Mouse (Mus musculus): ENCODE data around the gene Tes. TPM values are rescaled to one million over a fixed set of nuclear protein-coding genes. Genes with fewer than 3 reads are reported as not detected.

Gene Tes
- polyA plus RNA-seq (2015; fragmentation: Illumina TruSeq; extraction: RNeasy Lipid Tissue Mini Kit (QIAGEN cat#74804); ENCODE audit: low read depth, low replicate concordance) = 2.4 TPM

GRCm38 (mm10) chr6:17064936-17065790 is at the start of gene Tes:
Tes (plus strand) TSS chr6:17065149.

Other genes starting within 250 kb of the Tes start
- gene Tfec, start 166.7 kb upstream of the Tes start, polyA plus RNA-seq (2015; fragmentation: Illumina TruSeq; extraction: RNeasy Lipid Tissue Mini Kit (QIAGEN cat#74804); ENCODE audit: low read depth, low replicate concordance) = not detected
- gene Cav2, start 216.0 kb downstream of the Tes start, polyA plus RNA-seq (2015; fragmentation: Illumina TruSeq; extraction: RNeasy Lipid Tissue Mini Kit (QIAGEN cat#74804); ENCODE audit: low read depth, low replicate concordance) = 52.9 TPM
- 21.3 TPM for gene Cav1, start 241.2 kb downstream of the Tes start, polyA plus RNA-seq (2015; fragmentation: Illumina TruSeq; extraction: RNeasy Lipid Tissue Mini Kit (QIAGEN cat#74804); ENCODE audit: low read depth, low replicate concordance)

All from brain, adult 10 weeks (tissue).